Mouse (Mus musculus): ENCODE results near the gene Idh3a. TPM values are rescaled to one million over a fixed set of nuclear protein-coding genes. Genes with fewer than 3 reads are reported as not detected.
A peak's percentile ranks its signal among the peaks of the same experiment; 100 is the strongest.
"Not testable (repeated sequence)": the region's sequence is repeated elsewhere in the genome, so short reads cannot be mapped to it uniquely, and the experiment has no call there.

Gene Idh3a
- polyA plus RNA-seq, 1 experiment from 2014 or later = 104 TPM

- ATAC-seq (ENCODE audit: insufficient number of reproducible peaks, low FRiP score, low TSS enrichment, low read depth); H3K4me1 ChIP-seq; H3K4me2 ChIP-seq (replicated peaks); H3K4me3 ChIP-seq (replicated peaks); H3K27me3 ChIP-seq; H3K9me3 ChIP-seq (replicated peaks); H3K9ac ChIP-seq; H3K27ac ChIP-seq (replicated peaks): not testable (repeated sequence)
- 85% methylated on average over 4 of the region's 4 CpGs for WGBS
- peaks cover 55% of the 10 kb centered on the region for H3K36me3 ChIP-seq
Measured at GRCm38 (mm10) chr9:54593652-54594051, 7.5 kb downstream of the Idh3a start.

- Histone ChIP-seq H3K4me2 (replicated peaks) (no peak overlapping the region), H3K27ac (replicated peaks) (no peak overlapping the region), H3K4me1 (no peaks in the 10 kb centered on the region), H3K9ac (no peak overlapping the region), H3K27me3 (no peaks in the 10 kb centered on the region), H3K36me3 (peaks cover 77% of the 10 kb centered on the region), H3K4me3 (replicated peaks) (no peak overlapping the region), H3K9me3 (replicated peaks) (no peaks in the 10 kb centered on the region)
- 89% methylated on average over 15 of the region's 15 CpGs for WGBS
- no peak for ATAC-seq (ENCODE audit: insufficient number of reproducible peaks, low FRiP score, low TSS enrichment, low read depth)
Measured at GRCm38 (mm10) chr9:54596752-54597465, 10.8 kb downstream of the Idh3a start.

GRCm38 (mm10) chr9:54602386-54602785 is 16.3 kb downstream of the Idh3a start:
- no peak for ATAC-seq (ENCODE audit: insufficient number of reproducible peaks, low FRiP score, low TSS enrichment, low read depth)
- no peak overlapping the region for H3K4me2 ChIP-seq (replicated peaks)
- no peak overlapping the region for H3K4me3 ChIP-seq (replicated peaks)
- no peak overlapping the region for H3K27ac ChIP-seq (replicated peaks)
- no peak overlapping the region for H3K9ac ChIP-seq
- no peaks in the 10 kb centered on the region for H3K4me1 ChIP-seq
- no peaks in the 10 kb centered on the region for H3K9me3 ChIP-seq (replicated peaks)
- no peaks in the 10 kb centered on the region for H3K27me3 ChIP-seq
- peaks cover 61% of the 10 kb centered on the region for H3K36me3 ChIP-seq
- WGBS = 73% methylated on average over 2 of the region's 2 CpGs

- ATAC-seq (ENCODE audit: insufficient number of reproducible peaks, low FRiP score, low TSS enrichment, low read depth) = no peak
- 77% methylated on average over 7 of the region's 7 CpGs for WGBS
- H3K4me1 ChIP-seq = no peaks in the 10 kb centered on the region
- no peaks in the 10 kb centered on the region for H3K27me3 ChIP-seq
- no peak overlapping the region for H3K27ac ChIP-seq (replicated peaks)
- no peak overlapping the region for H3K9ac ChIP-seq
- no peaks in the 10 kb centered on the region for H3K9me3 ChIP-seq (replicated peaks)
- H3K36me3 ChIP-seq = peaks cover 60% of the 10 kb centered on the region
- no peak overlapping the region for H3K4me2 ChIP-seq (replicated peaks)
- H3K4me3 ChIP-seq (replicated peaks) = no peak overlapping the region
Measured at GRCm38 (mm10) chr9:54602916-54603315, 16.8 kb downstream of the Idh3a start.

- no peaks in the 10 kb centered on the region for H3K9me3 ChIP-seq (replicated peaks)
- H3K4me2 ChIP-seq (replicated peaks) = no peak overlapping the region
- H3K36me3 ChIP-seq = peaks cover 47% of the 10 kb centered on the region
- 78% methylated on average over 5 of the region's 5 CpGs for WGBS
- no peak overlapping the region for H3K9ac ChIP-seq
- no peak for ATAC-seq (ENCODE audit: insufficient number of reproducible peaks, low FRiP score, low TSS enrichment, low read depth)
- H3K4me1 ChIP-seq = no peaks in the 10 kb centered on the region
- no peaks in the 10 kb centered on the region for H3K27me3 ChIP-seq
- H3K4me3 ChIP-seq (replicated peaks) = no peak overlapping the region
- no peak overlapping the region for H3K27ac ChIP-seq (replicated peaks)
Measured at GRCm38 (mm10) chr9:54604131-54604654, 18.1 kb downstream of the Idh3a start.

- Histone ChIP-seq H3K36me3 (peaks cover 40% of the 10 kb centered on the region), H3K4me3 (replicated peaks) (no peak overlapping the region), H3K4me1 (no peaks in the 10 kb centered on the region), H3K27ac (replicated peaks) (no peak overlapping the region), H3K4me2 (replicated peaks) (no peak overlapping the region), H3K9ac (no peak overlapping the region), H3K9me3 (replicated peaks) (no peaks in the 10 kb centered on the region), H3K27me3 (no peaks in the 10 kb centered on the region)
- no peak for ATAC-seq (ENCODE audit: insufficient number of reproducible peaks, low FRiP score, low TSS enrichment, low read depth)
- WGBS = 54% methylated on average over 4 of the region's 4 CpGs
Measured at GRCm38 (mm10) chr9:54604886-54605285, 18.8 kb downstream of the Idh3a start.

GRCm38 (mm10) chr9:54612781-54613191 is 26.7 kb downstream of the Idh3a start:
- ATAC-seq (ENCODE audit: insufficient number of reproducible peaks, low FRiP score, low TSS enrichment, low read depth) = no peak
- Histone ChIP-seq H3K9ac (no peak overlapping the region), H3K9me3 (replicated peaks) (no peaks in the 10 kb centered on the region), H3K27me3 (no peaks in the 10 kb centered on the region), H3K36me3 (no peaks in the 10 kb centered on the region), H3K4me3 (replicated peaks) (no peak overlapping the region), H3K27ac (replicated peaks) (0 out of 2 replicates have a peak overlapping the region, but pooled peaks have one; percentile 8), H3K4me2 (replicated peaks) (no peak overlapping the region), H3K4me1 (no peaks in the 10 kb centered on the region)
- WGBS = 68% methylated on average over 5 of the region's 5 CpGs

GRCm38 (mm10) chr9:54614182-54614850 is 28.2 kb downstream of the Idh3a start:
- no peak overlapping the region for H3K9ac ChIP-seq
- ATAC-seq (ENCODE audit: insufficient number of reproducible peaks, low FRiP score, low TSS enrichment, low read depth) = no peak
- H3K4me3 ChIP-seq (replicated peaks) = no peak overlapping the region
- H3K4me1 ChIP-seq = no peaks in the 10 kb centered on the region
- 64% methylated on average over 13 of the region's 13 CpGs for WGBS
- no peaks in the 10 kb centered on the region for H3K36me3 ChIP-seq
- H3K4me2 ChIP-seq (replicated peaks) = no peak overlapping the region
- no peak overlapping the region for H3K27ac ChIP-seq (replicated peaks)
- H3K9me3 ChIP-seq (replicated peaks) = no peaks in the 10 kb centered on the region
- H3K27me3 ChIP-seq = no peaks in the 10 kb centered on the region

- no peaks in the 10 kb centered on the region for H3K36me3 ChIP-seq
- H3K27ac ChIP-seq (replicated peaks) = no peak overlapping the region
- H3K4me3 ChIP-seq (replicated peaks) = no peak overlapping the region
- no peaks in the 10 kb centered on the region for H3K27me3 ChIP-seq
- H3K9ac ChIP-seq = no peak overlapping the region
- H3K4me2 ChIP-seq (replicated peaks) = no peak overlapping the region
- H3K4me1 ChIP-seq = no peaks in the 10 kb centered on the region
- 78% methylated on average over 5 of the region's 5 CpGs for WGBS
- H3K9me3 ChIP-seq (replicated peaks) = no peaks in the 10 kb centered on the region
- no peak for ATAC-seq (ENCODE audit: insufficient number of reproducible peaks, low FRiP score, low TSS enrichment, low read depth)
Measured at GRCm38 (mm10) chr9:54627240-54627639, 41.1 kb downstream of the Idh3a start.

GRCm38 (mm10) chr9:54628752-54629151 is 42.6 kb downstream of the Idh3a start:
- Histone ChIP-seq H3K36me3 (no peaks in the 10 kb centered on the region), H3K4me2 (replicated peaks) (no peak overlapping the region), H3K27me3 (no peaks in the 10 kb centered on the region), H3K27ac (replicated peaks) (no peak overlapping the region), H3K4me3 (replicated peaks) (no peak overlapping the region), H3K9ac (no peak overlapping the region), H3K9me3 (replicated peaks) (no peaks in the 10 kb centered on the region), H3K4me1 (no peaks in the 10 kb centered on the region)
- 72% methylated on average over 4 of the region's 4 CpGs for WGBS
- ATAC-seq (ENCODE audit: insufficient number of reproducible peaks, low FRiP score, low TSS enrichment, low read depth) = no peak

- no peak overlapping the region for H3K9ac ChIP-seq
- no peaks in the 10 kb centered on the region for H3K36me3 ChIP-seq
Measured at GRCm38 (mm10) chr9:54629613-54630261, 43.6 kb downstream of the Idh3a start.

More at GRCm38 (mm10) chr9:54629613-54630261, 43.6 kb downstream of the Idh3a start:
- no peak overlapping the region for H3K4me3 ChIP-seq (replicated peaks)
- no peaks in the 10 kb centered on the region for H3K27me3 ChIP-seq
- no peak for ATAC-seq (ENCODE audit: insufficient number of reproducible peaks, low FRiP score, low TSS enrichment, low read depth)
- no peak overlapping the region for H3K4me2 ChIP-seq (replicated peaks)
- no peak overlapping the region for H3K27ac ChIP-seq (replicated peaks)
- no peaks in the 10 kb centered on the region for H3K4me1 ChIP-seq
- 74% methylated on average over 5 of the region's 5 CpGs for WGBS
- H3K9me3 ChIP-seq (replicated peaks) = no peaks in the 10 kb centered on the region

All from embryonic facial prominence, embryonic 15.5 days (tissue).